Mouse (Mus musculus): ENCODE data around the gene Plscr2. TPM values are rescaled to one million over a fixed set of nuclear protein-coding genes. Genes with fewer than 3 reads are reported as not detected.
A peak's percentile ranks its signal among the peaks of the same experiment; 100 is the strongest.

Gene Plscr2
- 10 to 100 TPM; 21.5 to 24.8 TPM for total RNA-seq (2021)

GRCm38 (mm10) chr9:92275486-92276207 is at the start of gene Plscr2:
TSS of gene Plscr2 (plus strand) at chr9:92275602.
- peak; percentile 65 to 78 for DNase-seq
- intact Hi-C loops (cut with DNase I) = loop anchor here (5.0 to 10.0 kb wide), 3 partner anchors 48 to 179 kb away; partner anchors contain the start of gene Plscr4

GRCm38 (mm10) chr9:92226127-92226655 is 49.2 kb upstream of the Plscr2 start:
- intact Hi-C loops (cut with DNase I) = loop anchor here (5.0 kb wide), 1 partner anchor 51 kb away; the partner anchor contains the start of gene Plscr2
- DNase-seq = no peak

GRCm38 (mm10) chr9:92226795-92227194 is 48.6 kb upstream of the Plscr2 start:
- no peak for DNase-seq
- intact Hi-C loops (cut with DNase I) = loop anchor here (5.0 kb wide), 1 partner anchor 51 kb away; the partner anchor contains the start of gene Plscr2

GRCm38 (mm10) chr9:92228867-92229832 is 46.3 kb upstream of the Plscr2 start:
- DNase-seq = no peak
- intact Hi-C loops (cut with DNase I) = loop anchor here (5.0 kb wide), 1 partner anchor 48 kb away; the partner anchor contains the start of gene Plscr2

GRCm38 (mm10) chr9:92229833-92230205 is 45.6 kb upstream of the Plscr2 start:
- intact Hi-C loops (cut with DNase I) = loop anchor here (5.0 kb wide), 1 partner anchor 47 kb away; the partner anchor contains the start of gene Plscr2
- DNase-seq = peak in 1 of 2 experiments; percentile 29

- intact Hi-C loops (cut with DNase I) = no loop called here
- DNase-seq = no peak
These were observed 40.4 kb upstream of the Plscr2 start for GRCm38 (mm10) chr9:92234901-92235458.

- intact Hi-C loops (cut with DNase I) = no loop called here
- DNase-seq = no peak
These were observed 26.5 kb upstream of the Plscr2 start for GRCm38 (mm10) chr9:92248773-92249446.

- intact Hi-C loops (cut with DNase I) = no loop called here
These were observed 26.0 kb upstream of the Plscr2 start, which contains the start of gene Plscr1 for GRCm38 (mm10) chr9:92249447-92249852. TSS of gene Plscr1 (plus strand) at chr9:92249750.

GRCm38 (mm10) chr9:92249987-92250772 is 25.2 kb upstream of the Plscr2 start:
- peak; percentile 89 to 92 for DNase-seq
- intact Hi-C loops (cut with DNase I) = loop anchor here (5.0 kb wide), 1 partner anchor 207 kb away; the partner anchor contains the start of gene Plscr4

More at GRCm38 (mm10) chr9:92249447-92249852, 26.0 kb upstream of the Plscr2 start, which contains the start of gene Plscr1:
- DNase-seq = no peak

- no peak for DNase-seq
- intact Hi-C loops (cut with DNase I) = loop anchor here (5.0 kb wide), 1 partner anchor 205 kb away; the partner anchor contains the start of gene Plscr4
These were observed 22.7 kb upstream of the Plscr2 start for GRCm38 (mm10) chr9:92252718-92253117.

- intact Hi-C loops (cut with DNase I) = loop anchor here (5.0 kb wide), 1 partner anchor 204 kb away; the partner anchor contains the start of gene Plscr4
These were observed 21.6 kb upstream of the Plscr2 start for GRCm38 (mm10) chr9:92253585-92254321.

GRCm38 (mm10) chr9:92260481-92261159 is 14.8 kb upstream of the Plscr2 start:
- intact Hi-C loops (cut with DNase I) = no loop called here
- DNase-seq = no peak

More at GRCm38 (mm10) chr9:92253585-92254321, 21.6 kb upstream of the Plscr2 start:
- DNase-seq = no peak

- no peak for DNase-seq
- intact Hi-C loops (cut with DNase I) = no loop called here
These were observed 9.7 kb upstream of the Plscr2 start for GRCm38 (mm10) chr9:92265719-92266118.

- intact Hi-C loops (cut with DNase I) = no loop called here
- DNase-seq = no peak
These were observed 8.7 kb upstream of the Plscr2 start for GRCm38 (mm10) chr9:92266558-92267171.

GRCm38 (mm10) chr9:92267732-92268131 is 7.7 kb upstream of the Plscr2 start:
- intact Hi-C loops (cut with DNase I) = no loop called here
- DNase-seq = no peak

- intact Hi-C loops (cut with DNase I) = loop anchor here (10.0 kb wide), 1 partner anchor 185 kb away; the partner anchor contains the start of gene Plscr4
These were observed 5.5 kb upstream of the Plscr2 start for GRCm38 (mm10) chr9:92269829-92270404.

More at GRCm38 (mm10) chr9:92269829-92270404, 5.5 kb upstream of the Plscr2 start:
- DNase-seq = no peak

All from heart, postnatal 10 days (tissue).